Mouse (Mus musculus) bone marrow macrophage, adult 2 months (primary cell): ENCODE data around the gene Olfm1.

Source experiments
- CTCF ChIP-seq: IDR thresholded peaks from 2 replicates; pipeline ENCODE4 v1.5.1; 2012; ENCODE audit warnings: low read depth, mild to moderate bottlenecking, low read length, moderate library complexity
- POLR2A ChIP-seq: IDR thresholded peaks from 2 replicates; pipeline ENCODE4 v1.6.1; 2012; ENCODE audit warnings: mild to moderate bottlenecking, low read depth, low read length, borderline replicate concordance

- TF ChIP-seq POLR2A (no peak), CTCF (no peak)
Observed at GRCm38 (mm10) chr2:28212911-28213310, 20.1 kb downstream of the Olfm1 start.
